Mouse (Mus musculus): ENCODE data around the gene Plcd3. TPM values are rescaled to one million over a fixed set of nuclear protein-coding genes. Genes with fewer than 3 reads are reported as not detected.

Plcd3 gene
- total RNA-seq, 2 experiments from 2014 or later, result 4.5 TPM

DNA sequence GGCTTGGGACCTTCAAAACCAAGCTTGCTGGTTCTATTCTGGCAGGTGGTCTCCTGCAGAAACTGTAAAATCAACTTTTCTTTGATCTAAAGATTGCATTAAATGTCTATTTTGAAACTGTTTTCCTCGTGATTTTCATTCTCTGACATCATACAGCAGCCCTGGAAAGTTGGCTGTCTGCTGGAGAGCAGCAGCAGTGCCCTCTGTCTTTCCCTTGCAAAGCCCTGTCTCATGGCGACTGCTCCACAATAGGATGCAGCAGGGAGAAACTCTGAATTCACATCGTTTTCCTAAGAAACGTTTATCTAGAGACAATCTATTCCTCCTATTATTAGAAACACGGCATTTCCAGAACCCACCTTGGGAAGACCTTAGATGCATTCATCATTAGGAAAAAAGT is 18.2 kb upstream of the Plcd3 start:
- no peak for DNase-seq
- intact Hi-C loops (cut with DNase I; ENCODE audit: low total_unique reads), result loop anchor here (5.0 kb wide), 1 partner anchor 38 kb away; no protein-coding TSS in a partner anchor

- DNase-seq, result no peak
- intact Hi-C loops (cut with DNase I; ENCODE audit: low total_unique reads), result no loop called here
These were observed 17.4 kb upstream of the Plcd3 start for GRCm38 (mm10) chr11:103118866-103119265.

- intact Hi-C loops (cut with DNase I; ENCODE audit: low total_unique reads), result no loop called here
- no peak for DNase-seq
These were observed 16.1 kb upstream of the Plcd3 start for GRCm38 (mm10) chr11:103117591-103118009.

DNA sequence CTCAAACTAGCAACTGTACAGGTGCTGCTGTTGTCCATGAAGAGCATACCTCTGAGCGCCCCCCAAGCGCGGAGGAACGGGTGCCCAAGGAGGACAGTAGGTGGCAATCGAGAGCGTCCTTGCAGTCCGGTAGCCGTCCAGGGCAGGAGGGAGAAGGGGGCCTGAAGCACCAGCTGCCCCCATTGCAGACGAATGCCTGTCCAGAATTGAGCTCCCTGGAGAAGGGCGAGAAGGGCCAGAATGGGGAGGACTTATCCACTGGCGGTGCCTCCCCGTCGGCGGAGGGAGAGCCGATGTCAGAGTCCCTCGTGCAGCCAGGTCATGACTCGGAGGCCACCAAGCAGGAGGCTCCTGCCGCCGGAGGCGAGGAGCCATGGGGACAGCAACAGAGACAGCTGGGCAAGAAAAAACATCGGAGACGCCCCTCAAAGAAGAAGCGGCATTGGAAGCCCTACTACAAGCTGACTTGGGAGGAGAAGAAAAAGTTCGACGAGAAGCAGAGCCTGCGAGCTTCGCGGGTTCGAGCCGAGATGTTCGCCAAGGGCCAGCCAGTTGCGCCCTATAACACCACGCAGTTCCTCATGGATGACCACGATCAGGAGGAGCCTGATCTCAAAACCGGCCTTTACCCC is 15.6 kb upstream of the Plcd3 start:
- intact Hi-C loops (cut with DNase I; ENCODE audit: low total_unique reads), result no loop called here
- peak; percentile 83 for DNase-seq

GRCm38 (mm10) chr11:103116008-103116818 is 14.8 kb upstream of the Plcd3 start, which contains the start of gene Hexim1:
Hexim1 (plus strand) TSS chr11:103116231.
- intact Hi-C loops (cut with DNase I; ENCODE audit: low total_unique reads), result no loop called here
- DNase-seq, result peak; percentile 100

DNA sequence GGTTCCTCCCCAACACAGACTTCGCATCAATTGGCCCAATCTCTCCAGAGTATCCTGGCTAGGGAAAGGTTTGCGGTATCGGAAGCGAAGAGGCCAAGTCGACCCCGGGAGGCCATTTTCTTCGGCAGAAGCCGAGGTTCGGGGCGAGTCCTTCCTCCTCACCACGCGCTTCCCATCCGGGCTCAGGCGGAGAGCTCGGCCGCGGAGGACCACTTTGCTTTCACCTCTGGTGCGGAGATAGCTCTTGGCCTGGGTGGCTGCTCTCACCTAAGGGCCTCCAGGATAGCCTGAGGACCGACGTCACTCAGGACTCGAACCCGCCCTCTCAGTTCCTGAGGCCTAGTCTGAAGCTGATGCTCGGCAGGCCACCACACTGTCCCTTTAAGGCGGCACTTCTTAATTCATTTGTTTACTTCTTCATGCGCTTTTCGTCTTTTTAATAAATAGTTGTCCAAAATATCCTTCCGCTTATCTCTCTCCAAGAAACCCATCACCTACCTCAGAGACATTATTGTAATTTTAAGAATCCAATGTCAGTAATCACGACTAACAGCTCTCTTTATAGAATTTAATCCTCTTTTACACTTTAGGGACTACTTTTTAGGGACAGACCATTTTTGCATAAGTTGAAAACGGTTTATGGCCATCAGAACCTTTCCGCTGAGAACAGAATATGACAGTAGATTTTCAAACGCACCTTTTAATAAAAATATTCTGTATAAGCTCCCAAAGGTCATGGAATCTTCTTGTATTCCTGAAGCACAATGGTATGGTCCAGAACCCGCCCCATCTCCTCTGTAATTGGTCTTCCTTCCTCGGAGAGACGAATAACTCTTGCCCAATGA is 13.9 kb upstream of the Plcd3 start:
- intact Hi-C loops (cut with DNase I; ENCODE audit: low total_unique reads), result no loop called here
- DNase-seq, result peak; percentile 78

GRCm38 (mm10) chr11:103114270-103114943 is 12.9 kb upstream of the Plcd3 start:
- DNase-seq, result no peak
- intact Hi-C loops (cut with DNase I; ENCODE audit: low total_unique reads), result no loop called here

DNA sequence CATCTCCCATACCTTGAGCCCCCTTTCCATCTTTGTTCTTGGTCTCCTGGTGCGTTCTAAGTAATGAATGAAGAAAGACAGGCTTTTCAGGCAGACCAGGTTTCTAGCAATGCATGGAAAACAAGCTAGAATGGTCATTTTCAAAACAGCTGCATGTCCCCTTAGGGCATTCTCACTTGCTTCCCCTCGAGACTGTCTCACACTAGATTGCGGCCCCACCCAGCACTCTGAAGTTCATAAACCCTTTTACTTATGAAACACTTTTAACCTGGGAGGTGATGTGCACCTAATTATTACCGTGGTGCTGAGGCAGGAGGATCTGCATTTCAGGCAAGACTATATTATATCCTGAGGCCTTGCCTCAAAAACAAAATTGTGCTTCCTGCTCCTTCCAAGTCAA is 12.3 kb upstream of the Plcd3 start:
- intact Hi-C loops (cut with DNase I; ENCODE audit: low total_unique reads), result no loop called here
- no peak for DNase-seq

- intact Hi-C loops (cut with DNase I; ENCODE audit: low total_unique reads), result no loop called here
- DNase-seq, result no peak
These were observed 11.5 kb upstream of the Plcd3 start for GRCm38 (mm10) chr11:103113005-103113404.

DNA sequence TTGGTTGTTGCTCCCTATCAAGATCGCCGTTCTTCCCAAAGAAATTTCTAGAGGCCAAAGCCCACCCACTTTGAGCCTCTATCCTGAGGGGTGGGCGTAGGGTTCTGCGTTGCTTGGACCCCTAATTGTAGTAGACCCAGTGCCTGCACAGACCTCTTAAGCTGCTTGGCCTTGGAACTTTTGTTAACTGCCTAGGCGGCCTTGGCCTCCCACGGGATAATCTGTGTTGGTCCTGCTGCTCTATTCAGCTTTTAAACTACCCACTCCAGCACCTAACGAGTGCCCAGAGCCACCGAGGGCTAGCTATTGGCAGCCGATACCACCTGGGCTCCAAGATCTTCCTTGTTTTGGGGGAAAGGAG is 11.1 kb upstream of the Plcd3 start:
- DNase-seq, result no peak
- intact Hi-C loops (cut with DNase I; ENCODE audit: low total_unique reads), result no loop called here

GRCm38 (mm10) chr11:103111881-103112551 is 10.6 kb upstream of the Plcd3 start:
- peak; percentile 83 for DNase-seq
- intact Hi-C loops (cut with DNase I; ENCODE audit: low total_unique reads), result no loop called here

- intact Hi-C loops (cut with DNase I; ENCODE audit: low total_unique reads), result no loop called here
- no peak for DNase-seq
These were observed 9.8 kb upstream of the Plcd3 start for GRCm38 (mm10) chr11:103111301-103111700.

DNA sequence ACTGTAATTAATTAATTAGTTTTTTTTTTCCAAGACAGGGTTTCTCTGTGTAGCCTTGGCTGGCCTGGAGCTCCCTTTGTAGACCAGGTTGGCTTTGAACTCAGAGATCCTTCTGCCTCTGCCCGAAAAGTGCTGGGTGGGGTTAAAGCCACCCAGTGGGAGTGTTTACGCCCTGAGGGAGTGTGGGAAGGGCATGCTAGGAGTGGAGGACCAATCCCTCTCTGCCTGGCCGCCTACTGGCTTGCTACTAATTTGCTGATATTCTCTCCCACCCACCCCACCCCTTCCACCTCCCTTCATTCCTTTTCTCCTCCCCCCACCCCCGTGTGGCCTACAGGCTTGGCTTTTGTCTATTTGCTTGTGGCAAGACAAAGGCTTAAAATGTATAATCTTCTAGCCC is 4.9 kb upstream of the Plcd3 start:
- intact Hi-C loops (cut with DNase I; ENCODE audit: low total_unique reads), result no loop called here
- no peak for DNase-seq

- intact Hi-C loops (cut with DNase I; ENCODE audit: low total_unique reads), result no loop called here
- no peak for DNase-seq
These were observed 4.4 kb upstream of the Plcd3 start for GRCm38 (mm10) chr11:103105810-103106209.

- DNase-seq, result no peak
- intact Hi-C loops (cut with DNase I; ENCODE audit: low total_unique reads), result no loop called here
These were observed 3.8 kb upstream of the Plcd3 start for GRCm38 (mm10) chr11:103105180-103105725.

GRCm38 (mm10) chr11:103104469-103104868 is 3.0 kb upstream of the Plcd3 start:
- no peak for DNase-seq
- intact Hi-C loops (cut with DNase I; ENCODE audit: low total_unique reads), result loop anchor here (5.0 kb wide), 1 partner anchor 53 kb away; no protein-coding TSS in a partner anchor

DNA sequence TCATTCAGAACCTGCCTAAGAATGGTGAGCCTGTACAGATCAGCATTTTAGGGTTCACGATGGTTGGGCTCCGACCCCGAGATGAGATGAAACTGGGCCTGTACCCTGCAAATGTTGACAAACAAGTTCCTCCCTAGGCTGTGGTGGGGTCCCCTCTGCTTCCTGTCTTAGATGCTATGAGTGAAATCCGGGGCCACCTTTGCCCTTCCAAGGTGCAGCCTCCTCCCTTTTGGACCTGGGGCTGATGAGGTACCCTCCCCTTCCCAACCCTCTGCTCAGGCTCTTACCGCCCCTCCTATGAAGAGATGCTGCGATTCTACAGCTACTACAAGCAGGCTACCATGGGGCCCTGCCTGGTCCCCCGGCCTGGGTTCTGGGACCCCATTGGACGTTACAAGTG is 2.2 kb upstream of the Plcd3 start:
- DNase-seq, result no peak
- intact Hi-C loops (cut with DNase I; ENCODE audit: low total_unique reads), result loop anchor here (5.0 kb wide), 1 partner anchor 54 kb away; no protein-coding TSS in a partner anchor

GRCm38 (mm10) chr11:103102725-103103349 is 1.4 kb upstream of the Plcd3 start:
- intact Hi-C loops (cut with DNase I; ENCODE audit: low total_unique reads), result loop anchor here (5.0 kb wide), 1 partner anchor 54 kb away; no protein-coding TSS in a partner anchor
- DNase-seq, result peak; percentile 97
